Mouse (Mus musculus) lung, embryonic 16.5 days (tissue): ENCODE measurements around the gene Tmem80. TPM values are rescaled to one million over a fixed set of nuclear protein-coding genes. Genes with fewer than 3 reads are reported as not detected.

ENCODE experiments used
- ATAC-seq: fragments of 200-750 bp; cut with Nextera tagmentation; 2 replicates; pipeline ENCODE4 v1.8.0; 2017; ENCODE audit warnings: low read depth, mild to moderate bottlenecking, moderate library complexity
- H3K27ac ChIP-seq: fragments of 300-500 bp; sonication (generic); 2 replicates; pipeline ENCODE4 v1.5.1; 2014; ENCODE audit warnings: mild to moderate bottlenecking, control low read depth, low read length
- H3K27me3 ChIP-seq: fragments of 300-500 bp; sonication (generic); 2 replicates; pipeline ENCODE4 v1.6.1; 2014; ENCODE audit warnings: low read depth, low read length, mixed read lengths; ENCODE audit not compliant: control insufficient read depth, insufficient read depth
- H3K36me3 ChIP-seq: fragments of 300-500 bp; sonication (generic); 2 replicates; pipeline ENCODE4 v1.6.1; 2014; ENCODE audit warnings: low read length; ENCODE audit not compliant: control insufficient read depth, insufficient read depth
- H3K4me1 ChIP-seq: fragments of 300-500 bp; sonication (generic); replicated peaks from 2 replicates; pipeline ENCODE4 v1.6.1; 2014; ENCODE audit warnings: low read length, mixed read lengths; ENCODE audit not compliant: control insufficient read depth, insufficient read depth
- H3K4me2 ChIP-seq: fragments of 300-500 bp; sonication (generic); 2 replicates; pipeline ENCODE4 v1.6.1; 2014; ENCODE audit warnings: low read depth, low read length, control low read depth
- H3K4me3 ChIP-seq: fragments of 300-500 bp; sonication (generic); 2 replicates; pipeline ENCODE4 v1.5.1; 2014; ENCODE audit warnings: mild to moderate bottlenecking, low read length, control low read depth
- H3K9ac ChIP-seq: fragments of 300-500 bp; sonication (generic); 2 replicates; pipeline ENCODE4 v1.6.1; 2014; ENCODE audit warnings: low read length, control low read depth
- H3K9me3 ChIP-seq: fragments of 300-500 bp; sonication (generic); 2 replicates; pipeline ENCODE4 v1.6.1; 2016; ENCODE audit warnings: low read length; ENCODE audit not compliant: control insufficient read depth
- WGBS: fragments of 180-500 bp; shearing (Covaris S2); extraction: QIAGEN DNeasy Blood & Tissue Kit; methylation state at CpG from one replicate; pipeline ENCODE4 v1.1.7; 2014; 5-methylcytosine and 5-hydroxymethylcytosine counted together
- polyA plus RNA-seq: library from polyadenylated mRNA; unstranded; fragments of >200 nt; fragmentation: Nextera tagmentation; extraction: Ambion mirVana; gene quantifications from 2 replicates; pipeline ENCODE4 v1.2.1, GENCODE M21; 2015

Tmem80 gene
- polyA plus RNA-seq, 1 experiment from 2014 or later = 45.1 TPM

GRCm38 (mm10) chr7:141335682-141336081, 8.1 kb downstream of the Tmem80 start:
- peaks cover 18% of the 10 kb centered on the region for H3K4me1 ChIP-seq
- H3K9ac ChIP-seq = no peak overlapping the region
- no peaks in the 10 kb centered on the region for H3K9me3 ChIP-seq
- WGBS = 86% methylated on average over 4 of the region's 4 CpGs
- ATAC-seq = no peak
- H3K4me2 ChIP-seq = no peak overlapping the region
- H3K36me3 ChIP-seq = peaks cover 10% of the 10 kb centered on the region
- no peak overlapping the region for H3K27ac ChIP-seq
- H3K27me3 ChIP-seq = no peaks in the 10 kb centered on the region; the same call in 1 of the 2 replicates
- no peak overlapping the region for H3K4me3 ChIP-seq

- no peaks in the 10 kb centered on the region; the same call in 1 of the 2 replicates for H3K27me3 ChIP-seq
- H3K27ac ChIP-seq = no peak overlapping the region
- peaks cover 18% of the 10 kb centered on the region for H3K4me1 ChIP-seq
- no peaks in the 10 kb centered on the region for H3K9me3 ChIP-seq
- H3K36me3 ChIP-seq = peaks cover 10% of the 10 kb centered on the region
- no peak for ATAC-seq
- no peak overlapping the region for H3K4me2 ChIP-seq
- no peak overlapping the region for H3K9ac ChIP-seq
- WGBS = 80% methylated on average over 3 of the region's 3 CpGs
- H3K4me3 ChIP-seq = no peak overlapping the region
These were observed 8.8 kb downstream of the Tmem80 start for GRCm38 (mm10) chr7:141336296-141336695.

GRCm38 (mm10) chr7:141337716-141338416, 10.3 kb downstream of the Tmem80 start:
- H3K4me2 ChIP-seq = peak overlapping the region; percentile 46; the same call in 1 of the 2 replicates
- H3K27me3 ChIP-seq = no peaks in the 10 kb centered on the region; the same call in 1 of the 2 replicates
- H3K36me3 ChIP-seq = peaks cover 10% of the 10 kb centered on the region
- H3K27ac ChIP-seq = no peak overlapping the region
- 63% methylated on average over 3 of the region's 3 CpGs for WGBS
- peak overlapping the region; percentile 44 for H3K4me3 ChIP-seq
- peaks cover 18% of the 10 kb centered on the region for H3K4me1 ChIP-seq
- H3K9ac ChIP-seq = peak overlapping the region; percentile 63
- ATAC-seq = no peak
- no peaks in the 10 kb centered on the region for H3K9me3 ChIP-seq

- WGBS = 4% methylated on average over 23 of the region's 23 CpGs
- Histone ChIP-seq H3K4me3 (peak within 1 kb of the TSS; percentile 44), H3K36me3 (peaks cover 5% of the 10 kb centered on the region), H3K27ac (peak within 1 kb of the TSS; percentile 83), H3K4me1 (peaks cover 18% of the 10 kb centered on the region), H3K4me2 (peak within 1 kb of the TSS; percentile 46), H3K9me3 (no peaks in the 10 kb centered on the region), H3K27me3 (no peaks in the 10 kb centered on the region; the same call in 1 of the 2 replicates), H3K9ac (peak within 1 kb of the TSS; percentile 63)
- peak; percentile 89 for ATAC-seq
These were observed 11.1 kb downstream of the Tmem80 start, which contains the start of gene Eps8l2 for GRCm38 (mm10) chr7:141338576-141339131. TSS of gene Eps8l2 (plus strand) at chr7:141338880.

GRCm38 (mm10) chr7:141339215-141339920, 11.8 kb downstream of the Tmem80 start:
- Histone ChIP-seq H3K27me3 (no peaks in the 10 kb centered on the region; the same call in 1 of the 2 replicates), H3K4me1 (peaks cover 18% of the 10 kb centered on the region), H3K27ac (peak overlapping the region; percentile 83), H3K9ac (peak overlapping the region; percentile 63), H3K4me2 (peak overlapping the region; percentile 46), H3K36me3 (peaks cover 5% of the 10 kb centered on the region), H3K4me3 (peak overlapping the region; percentile 44), H3K9me3 (no peaks in the 10 kb centered on the region)
- no peak for ATAC-seq
- WGBS = 36% methylated on average over 20 of the region's 20 CpGs

- Histone ChIP-seq H3K4me1 (peaks cover 18% of the 10 kb centered on the region), H3K9ac (peak overlapping the region; percentile 63), H3K27me3 (no peaks in the 10 kb centered on the region; the same call in 1 of the 2 replicates), H3K27ac (peak overlapping the region; percentile 83), H3K9me3 (no peaks in the 10 kb centered on the region), H3K4me2 (peak overlapping the region; percentile 46), H3K4me3 (peak overlapping the region; percentile 44), H3K36me3 (peaks cover 5% of the 10 kb centered on the region)
- no peak for ATAC-seq
- WGBS = 49% methylated on average over 7 of the region's 7 CpGs
These were observed 12.5 kb downstream of the Tmem80 start for GRCm38 (mm10) chr7:141340023-141340422.

GRCm38 (mm10) chr7:141340476-141340875, 12.9 kb downstream of the Tmem80 start:
- WGBS = 57% methylated on average over 6 of the region's 6 CpGs
- peak overlapping the region; percentile 83 for H3K27ac ChIP-seq
- no peaks in the 10 kb centered on the region; the same call in 1 of the 2 replicates for H3K27me3 ChIP-seq
- peak overlapping the region; percentile 63 for H3K9ac ChIP-seq
- peaks cover 3% of the 10 kb centered on the region; the same call in 1 of the 2 replicates for H3K36me3 ChIP-seq
- H3K4me1 ChIP-seq = peaks cover 18% of the 10 kb centered on the region
- peak overlapping the region; percentile 44 for H3K4me3 ChIP-seq
- peak; percentile 53 for ATAC-seq
- no peaks in the 10 kb centered on the region for H3K9me3 ChIP-seq
- peak overlapping the region; percentile 46 for H3K4me2 ChIP-seq

GRCm38 (mm10) chr7:141341689-141342226, 14.2 kb downstream of the Tmem80 start:
- H3K4me1 ChIP-seq = peaks cover 18% of the 10 kb centered on the region
- 65% methylated on average over 10 of the region's 10 CpGs for WGBS
- no peaks in the 10 kb centered on the region for H3K36me3 ChIP-seq
- ATAC-seq = no peak
- H3K9me3 ChIP-seq = no peaks in the 10 kb centered on the region
- no peak overlapping the region for H3K4me2 ChIP-seq
- H3K27ac ChIP-seq = no peak overlapping the region
- no peak overlapping the region for H3K4me3 ChIP-seq
- H3K9ac ChIP-seq = no peak overlapping the region
- H3K27me3 ChIP-seq = no peaks in the 10 kb centered on the region; the same call in 1 of the 2 replicates

GRCm38 (mm10) chr7:141343230-141343629, 15.7 kb downstream of the Tmem80 start:
- no peak overlapping the region for H3K4me2 ChIP-seq
- H3K9ac ChIP-seq = no peak overlapping the region
- no peaks in the 10 kb centered on the region for H3K9me3 ChIP-seq
- H3K27me3 ChIP-seq = no peaks in the 10 kb centered on the region
- ATAC-seq = no peak
- H3K27ac ChIP-seq = no peak overlapping the region
- H3K4me3 ChIP-seq = no peak overlapping the region
- no peaks in the 10 kb centered on the region for H3K36me3 ChIP-seq
- 64% methylated on average over 2 of the region's 2 CpGs for WGBS
- peaks cover 10% of the 10 kb centered on the region for H3K4me1 ChIP-seq
